Mouse (Mus musculus): ENCODE data around the gene Fbxl5. TPM values are rescaled to one million over a fixed set of nuclear protein-coding genes. Genes with fewer than 3 reads are reported as not detected.

Gene Fbxl5
- total and polyA plus RNA-seq, 2 experiments from 2014 or later, result 84.5 to 122 TPM

- Histone ChIP-seq H3K36me3 (ENCODE audit: insufficient read depth, low read length) (peaks cover 8% of the 10 kb centered on the region), H3K9me3 (ENCODE audit: low read length) (no peaks in the 10 kb centered on the region), H3K27ac (ENCODE audit: low read depth, low read length) (no peak overlapping the region), H3K4me2 (ENCODE audit: low read depth, low read length, poor library complexity, severe bottlenecking) (no peak overlapping the region), H3K4me3 (ENCODE audit: low read depth, low read length) (no peak overlapping the region), H3K9ac (replicated peaks; ENCODE audit: low read length, poor library complexity, severe bottlenecking) (no peak overlapping the region), H3K27me3 (ENCODE audit: insufficient read depth, low read length) (no peaks in the 10 kb centered on the region), H3K4me1 (ENCODE audit: insufficient read depth, low read length) (no peaks in the 10 kb centered on the region)
- DNase-seq (ENCODE audit: low spot score) (no peak), ATAC-seq (ENCODE audit: low FRiP score) (no peak)
- WGBS, result 93% methylated on average over 1 of the region's 1 CpGs
- TF ChIP-seq CTCF (IDR thresholded peaks at IDR 0.05), result no peak
These were observed 77.3 kb downstream of the Fbxl5 start for GRCm38 (mm10) chr5:43744187-43744586.

DNA sequence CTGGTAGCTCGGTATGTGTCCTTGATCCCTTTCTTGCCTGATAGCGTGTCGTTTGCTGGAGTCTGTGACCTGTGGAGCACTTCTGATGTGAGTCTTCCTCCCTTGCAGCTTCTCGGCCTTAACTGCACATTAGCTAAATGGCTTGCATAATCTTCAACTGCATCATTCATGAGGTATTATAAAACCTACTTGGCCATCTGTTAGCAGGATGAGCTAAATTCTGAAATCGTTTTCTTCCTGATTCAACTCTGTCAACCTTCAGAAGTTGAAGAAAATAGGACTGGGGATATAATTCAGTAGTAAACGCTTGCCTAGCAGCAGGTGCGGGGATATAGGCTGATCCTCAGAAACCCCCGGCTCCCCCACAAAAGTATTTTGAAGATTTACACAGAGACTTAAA, 89.1 kb downstream of the Fbxl5 start:
- DNase-seq (ENCODE audit: low spot score) (no peak), ATAC-seq (ENCODE audit: low FRiP score) (no peak)
- Histone ChIP-seq H3K4me3 (ENCODE audit: low read depth, low read length) (no peak overlapping the region), H3K9me3 (ENCODE audit: low read length) (no peaks in the 10 kb centered on the region), H3K27ac (ENCODE audit: low read depth, low read length) (no peak overlapping the region), H3K4me1 (ENCODE audit: insufficient read depth, low read length) (no peaks in the 10 kb centered on the region), H3K4me2 (ENCODE audit: low read depth, low read length, poor library complexity, severe bottlenecking) (no peak overlapping the region), H3K36me3 (ENCODE audit: insufficient read depth, low read length) (0 out of 2 replicates have a peak, but pooled peaks cover 4% of the 10 kb centered on the region), H3K9ac (replicated peaks; ENCODE audit: low read length, poor library complexity, severe bottlenecking) (no peak overlapping the region), H3K27me3 (ENCODE audit: insufficient read depth, low read length) (no peaks in the 10 kb centered on the region)
- no peak for TF ChIP-seq CTCF (IDR thresholded peaks at IDR 0.05)
- 62% methylated on average over 8 of the region's 8 CpGs for WGBS

GRCm38 (mm10) chr5:43728375-43729165, 92.9 kb downstream of the Fbxl5 start:
- Histone ChIP-seq H3K36me3 (ENCODE audit: insufficient read depth, low read length) (peaks cover 8% of the 10 kb centered on the region; the same call in 1 of the 2 replicates), H3K4me2 (ENCODE audit: low read depth, low read length, poor library complexity, severe bottlenecking) (no peak overlapping the region), H3K4me1 (ENCODE audit: insufficient read depth, low read length) (no peaks in the 10 kb centered on the region), H3K4me3 (ENCODE audit: low read depth, low read length) (no peak overlapping the region), H3K9me3 (ENCODE audit: low read length) (no peaks in the 10 kb centered on the region), H3K9ac (replicated peaks; ENCODE audit: low read length, poor library complexity, severe bottlenecking) (no peak overlapping the region), H3K27ac (ENCODE audit: low read depth, low read length) (no peak overlapping the region), H3K27me3 (ENCODE audit: insufficient read depth, low read length) (no peaks in the 10 kb centered on the region)
- no peak for TF ChIP-seq CTCF (IDR thresholded peaks at IDR 0.05)
- no peak for ATAC-seq (ENCODE audit: low FRiP score)
- DNase-seq (ENCODE audit: low spot score), result no peak
- 86% methylated on average over 11 of the region's 11 CpGs for WGBS

GRCm38 (mm10) chr5:43723830-43724229, 97.6 kb downstream of the Fbxl5 start:
- WGBS, result 83% methylated on average over 7 of the region's 7 CpGs
- DNase-seq (ENCODE audit: low spot score) (no peak), ATAC-seq (ENCODE audit: low FRiP score) (no peak)
- no peak overlapping the region for H3K27ac ChIP-seq (ENCODE audit: low read depth, low read length)
- no peak overlapping the region for H3K9ac ChIP-seq (replicated peaks; ENCODE audit: low read length, poor library complexity, severe bottlenecking)
- no peak for TF ChIP-seq CTCF (IDR thresholded peaks at IDR 0.05)
- no peak overlapping the region for H3K4me3 ChIP-seq (ENCODE audit: low read depth, low read length)
- no peak overlapping the region for H3K4me2 ChIP-seq (ENCODE audit: low read depth, low read length, poor library complexity, severe bottlenecking)
- H3K9me3 ChIP-seq (ENCODE audit: low read length), result no peaks in the 10 kb centered on the region
- no peaks in the 10 kb centered on the region for H3K27me3 ChIP-seq (ENCODE audit: insufficient read depth, low read length)
- H3K36me3 ChIP-seq (ENCODE audit: insufficient read depth, low read length), result peaks cover 20% of the 10 kb centered on the region; the same call in 1 of the 2 replicates
- H3K4me1 ChIP-seq (ENCODE audit: insufficient read depth, low read length), result no peaks in the 10 kb centered on the region

- Histone ChIP-seq H3K9me3 (ENCODE audit: low read length) (no peaks in the 10 kb centered on the region), H3K27me3 (ENCODE audit: insufficient read depth, low read length) (no peaks in the 10 kb centered on the region), H3K4me2 (ENCODE audit: low read depth, low read length, poor library complexity, severe bottlenecking) (no peak overlapping the region), H3K4me3 (ENCODE audit: low read depth, low read length) (no peak overlapping the region), H3K36me3 (ENCODE audit: insufficient read depth, low read length) (peaks cover 30% of the 10 kb centered on the region), H3K9ac (replicated peaks; ENCODE audit: low read length, poor library complexity, severe bottlenecking) (no peak overlapping the region), H3K27ac (ENCODE audit: low read depth, low read length) (no peak overlapping the region), H3K4me1 (ENCODE audit: insufficient read depth, low read length) (no peaks in the 10 kb centered on the region)
- WGBS, result 91% methylated on average over 6 of the region's 6 CpGs
- no peak for DNase-seq (ENCODE audit: low spot score)
- no peak for ATAC-seq (ENCODE audit: low FRiP score)
- no peak for TF ChIP-seq CTCF (IDR thresholded peaks at IDR 0.05)
These were observed 99.0 kb downstream of the Fbxl5 start for GRCm38 (mm10) chr5:43722452-43722783.

DNA sequence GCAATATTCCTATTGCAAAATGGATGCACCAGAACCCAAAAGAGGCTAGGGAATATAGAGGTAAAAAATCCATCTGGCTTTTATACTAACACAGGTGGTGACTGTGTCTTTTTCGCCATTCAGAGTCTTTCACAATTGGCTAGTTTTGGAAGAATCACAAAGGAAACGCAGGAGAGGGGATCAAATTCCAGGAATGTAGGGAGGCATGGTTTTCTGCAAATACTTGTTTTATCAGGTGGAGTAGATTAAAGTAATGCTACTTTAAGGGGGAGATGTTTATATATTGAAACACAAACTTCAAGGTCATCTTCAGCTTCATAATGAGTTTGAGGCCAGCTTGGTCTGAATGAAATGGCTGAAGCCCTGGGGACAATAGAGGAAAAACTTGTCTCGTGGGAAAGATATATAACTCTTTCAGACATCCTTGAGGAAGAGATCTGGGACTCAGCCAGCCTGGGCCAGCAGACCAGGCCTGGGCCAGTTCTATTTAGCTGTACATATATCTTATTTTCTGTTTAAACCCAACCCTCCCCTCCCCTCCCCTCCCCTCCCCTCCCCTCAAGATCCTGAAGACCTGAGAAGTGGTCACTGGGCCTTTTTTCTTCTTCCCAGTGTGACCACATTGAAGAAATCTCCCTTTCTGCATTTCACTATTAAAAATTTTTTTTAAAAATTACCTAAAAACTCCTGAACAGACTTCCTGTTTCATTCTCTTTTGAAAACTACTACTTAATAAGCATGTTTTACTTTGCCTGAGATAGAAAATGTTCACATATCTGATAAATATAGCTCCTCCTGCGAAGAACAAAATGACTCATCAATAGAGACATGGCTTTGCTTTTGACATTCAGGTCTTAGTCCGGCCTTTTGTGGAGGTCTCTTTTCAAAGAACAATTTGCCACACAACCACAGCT, 99.6 kb downstream of the Fbxl5 start:
- H3K27ac ChIP-seq (ENCODE audit: low read depth, low read length), result no peak overlapping the region
- no peak for DNase-seq (ENCODE audit: low spot score)

More for the DNA sequence above, 99.6 kb downstream of the Fbxl5 start:
- H3K36me3 ChIP-seq (ENCODE audit: insufficient read depth, low read length), result peaks cover 30% of the 10 kb centered on the region
- no peaks in the 10 kb centered on the region for H3K27me3 ChIP-seq (ENCODE audit: insufficient read depth, low read length)
- H3K4me3 ChIP-seq (ENCODE audit: low read depth, low read length), result no peak overlapping the region
- TF ChIP-seq CTCF (IDR thresholded peaks at IDR 0.05), result no peak
- H3K4me2 ChIP-seq (ENCODE audit: low read depth, low read length, poor library complexity, severe bottlenecking), result no peak overlapping the region
- ATAC-seq (ENCODE audit: low FRiP score), result no peak
- 81% methylated on average over 5 of the region's 5 CpGs for WGBS
- no peak overlapping the region for H3K9ac ChIP-seq (replicated peaks; ENCODE audit: low read length, poor library complexity, severe bottlenecking)
- no peaks in the 10 kb centered on the region for H3K9me3 ChIP-seq (ENCODE audit: low read length)
- H3K4me1 ChIP-seq (ENCODE audit: insufficient read depth, low read length), result no peaks in the 10 kb centered on the region
